In the genomic region with DNA sequence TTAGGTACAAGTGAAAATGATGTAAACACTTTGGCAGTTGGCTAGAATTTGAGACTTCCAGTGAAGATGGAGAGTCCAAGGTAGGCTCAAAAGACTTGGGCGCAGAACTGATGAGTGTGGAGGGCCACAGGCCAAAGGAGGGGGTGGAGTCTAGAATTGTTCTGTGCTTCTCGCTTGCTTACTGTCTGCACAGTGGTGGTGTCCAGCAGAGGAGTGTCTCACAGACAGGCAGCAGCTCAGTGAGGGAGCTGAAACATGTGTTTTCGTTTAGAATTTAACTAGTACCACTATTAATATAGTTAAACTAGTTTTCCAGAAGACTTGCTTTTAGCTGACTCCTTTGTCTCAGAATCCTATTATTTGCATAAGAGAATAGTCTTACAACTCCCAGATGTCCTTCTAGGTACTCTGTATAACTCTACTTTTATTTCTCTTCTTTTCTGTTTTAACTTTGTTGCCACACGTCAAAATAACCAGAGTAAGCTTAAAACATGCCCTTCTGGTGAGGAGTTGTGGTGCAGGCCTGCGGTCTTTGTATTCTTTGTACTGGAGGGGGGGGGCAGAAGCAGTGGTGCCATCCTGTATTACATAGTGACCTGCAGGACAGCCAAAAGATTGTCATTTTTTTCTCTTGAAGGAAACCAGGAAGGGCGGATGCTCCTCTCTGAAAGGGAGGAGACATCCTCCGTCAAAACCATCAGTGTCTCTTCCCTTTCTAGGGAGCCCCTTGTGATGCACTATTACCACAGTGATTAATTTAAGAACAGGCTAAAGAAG, we compare ENCODE assay signal across 30 mouse cellular contexts.
A peak's percentile ranks its signal among the peaks of the same experiment; 100 is the strongest.
DNase-seq lines count a peak whose midpoint lies in the region; ATAC-seq and TF ChIP-seq lines count a peak whose summit lies in the region.
"Had no signal": no experiment of that assay in that cellular context is flagged by ENCODE, and none has a peak within 500 bp of the region (broad histone marks: within the 10 kb centered on the region; RNA-seq: fewer than 3 reads in every experiment).

No protein-coding gene starts in this region.

- no peak overlapping the region for H3K4me2 ChIP-seq in embryonic facial prominence, embryonic 11.5 days (ENCODE audit: low read depth, low read length)
- H3K4me2 ChIP-seq in kidney, embryonic 15.5 days: no peak overlapping the region
- H3K4me2 ChIP-seq: embryonic facial prominence, embryonic 13.5 days; intestine, embryonic 15.5 days; midbrain, embryonic 12.5 days; neural tube, embryonic 12.5 days had no signal

- H3K36me3 ChIP-seq in embryonic facial prominence, embryonic 11.5 days (replicated peaks; ENCODE audit: control insufficient read depth, insufficient read depth, low read depth, low read length): no peaks in the 10 kb centered on the region
- H3K36me3 ChIP-seq in embryonic facial prominence, embryonic 10.5 days (replicated peaks): no peaks in the 10 kb centered on the region
- H3K36me3 ChIP-seq in kidney, embryonic 15.5 days: no peaks in the 10 kb centered on the region
- H3K36me3 ChIP-seq: embryonic facial prominence, embryonic 13.5 days; intestine, embryonic 15.5 days; midbrain, embryonic 12.5 days; neural tube, embryonic 12.5 days had no signal

- H3K27ac ChIP-seq in embryonic facial prominence, embryonic 11.5 days (replicated peaks; ENCODE audit: low read depth, low read length): no peak overlapping the region
- no peak overlapping the region for H3K27ac ChIP-seq in embryonic facial prominence, embryonic 10.5 days (replicated peaks)
- H3K27ac ChIP-seq in kidney, embryonic 15.5 days: 0 out of 2 replicates have a peak overlapping the region, but pooled peaks have one; percentile 28
- H3K27ac ChIP-seq: embryonic facial prominence, embryonic 13.5 days; intestine, embryonic 15.5 days; layer of hippocampus, adult 2 months; liver, embryonic 14.5 days; midbrain, embryonic 12.5 days; neural tube, embryonic 12.5 days had no signal

- in situ Hi-C loops in Patski (cut with MboI; ENCODE audit: low pct_unique_long_range_greater_than_20kb): no loop called here

- ATAC-seq in embryonic facial prominence, embryonic 11.5 days (replicated peaks; ENCODE audit: insufficient number of reproducible peaks, low FRiP score, low TSS enrichment, low read depth): no peak
- ATAC-seq in Patski: peak; percentile 83
- peak; percentile 94 for ATAC-seq in kidney, embryonic 15.5 days (replicated peaks; ENCODE audit: low FRiP score)
- ATAC-seq: forebrain, embryonic 16.5 days; hindbrain, embryonic 16.5 days; intestine, embryonic 15.5 days had no signal

- no peaks in the 10 kb centered on the region for H3K4me1 ChIP-seq in embryonic facial prominence, embryonic 11.5 days (ENCODE audit: control insufficient read depth, insufficient read depth, low read length)
- H3K4me1 ChIP-seq in embryonic facial prominence, embryonic 10.5 days: peaks cover 4% of the 10 kb centered on the region
- no peaks in the 10 kb centered on the region for H3K4me1 ChIP-seq in kidney, embryonic 15.5 days
- H3K4me1 ChIP-seq: intestine, embryonic 15.5 days; megakaryocyte, embryonic 14.5 days; midbrain, embryonic 12.5 days; neural tube, embryonic 12.5 days had no signal

- TF ChIP-seq CTCF in Patski (IDR thresholded peaks at IDR 0.05): no peak

- H3K9ac ChIP-seq in embryonic facial prominence, embryonic 11.5 days (replicated peaks; ENCODE audit: low read length): no peak overlapping the region
- no peak overlapping the region for H3K9ac ChIP-seq in kidney, embryonic 15.5 days
- H3K9ac ChIP-seq: embryonic facial prominence, embryonic 13.5 days; intestine, embryonic 15.5 days; liver, embryonic 14.5 days; midbrain, embryonic 12.5 days; neural tube, embryonic 12.5 days had no signal

- 68% methylated on average over 7 of the region's 7 CpGs for WGBS in embryonic facial prominence, embryonic 11.5 days
- 70% methylated on average over 7 of the region's 7 CpGs for WGBS in embryonic facial prominence, embryonic 10.5 days
- WGBS in kidney, embryonic 15.5 days: 81% methylated on average over 7 of the region's 7 CpGs

- no peaks in the 10 kb centered on the region for H3K27me3 ChIP-seq in embryonic facial prominence, embryonic 11.5 days (ENCODE audit: control insufficient read depth, insufficient read depth, low read length)
- H3K27me3 ChIP-seq in embryonic facial prominence, embryonic 10.5 days (replicated peaks; ENCODE audit: low read depth, poor library complexity, severe bottlenecking): no peaks in the 10 kb centered on the region
- no peaks in the 10 kb centered on the region for H3K27me3 ChIP-seq in Patski
- no peaks in the 10 kb centered on the region for H3K27me3 ChIP-seq in kidney, embryonic 15.5 days
- H3K27me3 ChIP-seq: CH12.LX; embryonic facial prominence, embryonic 13.5 days; intestine, embryonic 15.5 days; megakaryocyte, embryonic 14.5 days; midbrain, embryonic 12.5 days; neural tube, embryonic 12.5 days had no signal

- CTCF ChIA-PET in Patski (lab: Charles Lee): interaction anchor here (1.0 kb wide), 1 partner anchor 10 kb away, joined by 3 read pairs; no protein-coding TSS in a partner anchor

- intact Hi-C loops in left cerebral cortex, postnatal 36 days (cut with DNase I): no loop called here

- POLR2A ChIA-PET in Patski (lab: Charles Lee): no interaction called here

- DNase-seq in embryonic facial prominence, embryonic 11.5 days (ENCODE audit: low spot score): peak; percentile 13
- DNase-seq in embryonic facial prominence, embryonic 10.5 days (ENCODE audit: low spot score): no peak
- peak; percentile 17 for DNase-seq in Patski (ENCODE audit: low read depth, low spot score)
- peak; percentile 5 to 28 for DNase-seq in kidney, postnatal 25 days
- DNase-seq in left cerebral cortex, postnatal 36 days (ENCODE audit: low spot score in 2 of 2): no peak
- no peak for DNase-seq in frontal cortex, postnatal 36 days (ENCODE audit: low spot score in 2 of 2)
- DNase-seq in gastrocnemius, adult 18-20 months (ENCODE audit: low spot score): no peak
- DNase-seq: adrenal gland, postnatal 14 days; cerebellum, adult 11 months; cerebellum, adult 9-10 months; cerebellum, postnatal 36 days; gastrocnemius, postnatal 10 days; left cerebral cortex, postnatal 4 days; liver; lung, adult 2 months; lung, postnatal 4 days; thymus, adult 2 months; thymus, postnatal 36 days had no signal

- no peaks in the 10 kb centered on the region for H3K9me3 ChIP-seq in embryonic facial prominence, embryonic 11.5 days (replicated peaks; ENCODE audit: control insufficient read depth, low read length)
- H3K9me3 ChIP-seq in embryonic facial prominence, embryonic 10.5 days: no peaks in the 10 kb centered on the region
- H3K9me3 ChIP-seq in kidney, embryonic 15.5 days (replicated peaks): no peaks in the 10 kb centered on the region
- H3K9me3 ChIP-seq: embryonic facial prominence, embryonic 13.5 days; intestine, embryonic 15.5 days; megakaryocyte, embryonic 14.5 days; midbrain, embryonic 12.5 days; neural tube, embryonic 12.5 days had no signal

- no peak overlapping the region for H3K4me3 ChIP-seq in embryonic facial prominence, embryonic 11.5 days (ENCODE audit: low read depth, low read length)
- no peak overlapping the region for H3K4me3 ChIP-seq in embryonic facial prominence, embryonic 10.5 days
- H3K4me3 ChIP-seq in kidney, embryonic 15.5 days (replicated peaks): no peak overlapping the region
- H3K4me3 ChIP-seq: embryonic facial prominence, embryonic 13.5 days; intestine, embryonic 15.5 days; layer of hippocampus, adult 2 months; megakaryocyte, embryonic 14.5 days; midbrain, embryonic 12.5 days; myocyte; neural tube, embryonic 12.5 days had no signal

Comparison
In these comparisons a context has a peak if more than half of its experiments do, and no peak if none do; other contexts are left out.
1. DNase-seq: peak in embryonic facial prominence, embryonic 11.5 days (single experiment), Patski (single experiment) and kidney, postnatal 25 days (2 of 2); none in embryonic facial prominence, embryonic 10.5 days (single experiment), left cerebral cortex, postnatal 36 days (0 of 2), frontal cortex, postnatal 36 days (0 of 2) and gastrocnemius, adult 18-20 months (single experiment).